Mouse (Mus musculus) spleen, adult 2 months (tissue): ENCODE measurements at regions not wholly inside any gene's neighbourhood (a gene's known extent, or its start where the extent isn't known, plus 50 kb on each side); places are given as distances from the start of the nearest gene placed in this dataset.

Experiments
- DNase-seq, 2 experiments: peaks; one replicate each; pipeline versions ENCODE4 v3.0.0 to v3.0.0-alpha.2; 2012 to 2021; ENCODE audit warnings: low spot score in 2 of 2, low read depth in 1 of 2
- H3K27ac ChIP-seq: fragments of 200-500 bp; 2 replicates; pipeline ENCODE4 v1.5.1; 2012; ENCODE audit warnings: low read length, inconsistent platforms; ENCODE audit not compliant: insufficient read depth
- H3K27me3 ChIP-seq: fragments of 200-500 bp; 2 replicates; pipeline ENCODE4 v1.6.1; 2012; ENCODE audit warnings: mild to moderate bottlenecking, moderate library complexity, low read length, inconsistent platforms; ENCODE audit not compliant: control insufficient read depth, insufficient read depth
- H3K36me3 ChIP-seq: fragments of 200-500 bp; 2 replicates; pipeline ENCODE4 v1.6.1; 2012; ENCODE audit warnings: mild to moderate bottlenecking, low read length, inconsistent platforms; ENCODE audit not compliant: control insufficient read depth, insufficient read depth
- H3K4me1 ChIP-seq: fragments of 200-500 bp; 2 replicates; pipeline ENCODE4 v1.6.1; 2011; ENCODE audit warnings: inconsistent platforms; ENCODE audit not compliant: control insufficient read depth, insufficient read depth, insufficient read length
- H3K4me3 ChIP-seq: fragments of 200-500 bp; 2 replicates; pipeline ENCODE4 v1.5.1; 2011; ENCODE audit warnings: mild to moderate bottlenecking, inconsistent platforms; ENCODE audit not compliant: insufficient read depth, insufficient read length; ENCODE audit errors: extremely low read depth
- CTCF ChIP-seq: fragments of 200-500 bp; IDR thresholded peaks from 2 replicates; pipeline ENCODE4 v1.5.1; 2011; ENCODE audit warnings: mild to moderate bottlenecking, inconsistent platforms; ENCODE audit not compliant: insufficient read depth, insufficient read length, insufficient replicate concordance; ENCODE audit errors: extremely low read depth
- POLR2A ChIP-seq: fragments of 200-500 bp; IDR thresholded peaks from 2 replicates; pipeline ENCODE4 v1.6.1; 2011; ENCODE audit warnings: low read depth, low read length, inconsistent platforms
- WGBS: fragments of 180-500 bp; shearing (Covaris S2); methylation state at CpG from one replicate; pipeline ENCODE4 v1.1.7; 2018; 5-methylcytosine and 5-hydroxymethylcytosine counted together

GRCm38 (mm10) chr10:3684481-3684880 lies 55.7 kb upstream of the Plekhg1 start:
- Histone ChIP-seq H3K27ac (no peak overlapping the region), H3K27me3 (no peaks in the 10 kb centered on the region), H3K4me3 (no peak overlapping the region), H3K36me3 (no peaks in the 10 kb centered on the region), H3K4me1 (no peaks in the 10 kb centered on the region)
- no peak for DNase-seq
- 80% methylated on average over 2 of the region's 2 CpGs for WGBS
- no peak for TF ChIP-seq POLR2A
- TF ChIP-seq CTCF: no peak
